Mouse (Mus musculus) megakaryocyte-erythroid progenitor cell, adult 5-6 weeks (primary cell): ENCODE measurements around the gene Prkca. TPM values are rescaled to one million over a fixed set of nuclear protein-coding genes. Genes with fewer than 3 reads are reported as not detected.

ENCODE experiments used
- ATAC-seq: replicated peaks from 2 replicates; pipeline ENCODE4 v1.8.0; 2016; ENCODE audit warnings: mild to moderate bottlenecking, inconsistent platforms; ENCODE audit not compliant: severe bottlenecking, poor library complexity, low FRiP score, low TSS enrichment
- total RNA-seq, 2 experiments: library from RNA; stranded (forward) in 1 of 2; stranded (reverse) in 1 of 2; fragments of 200-1000, 215-1000 nt in 1 of 2; fragments of >200 nt in 1 of 2; fragmentation: Nextera tagmentation in 1 of 2; gene quantifications; 2 replicates each; pipeline ENCODE4 v1.2.3; 2014 to 2017

The Prkca gene
- total RNA-seq, 2 experiments from 2014 or later, result 8.2 to 11.4 TPM

DNA sequence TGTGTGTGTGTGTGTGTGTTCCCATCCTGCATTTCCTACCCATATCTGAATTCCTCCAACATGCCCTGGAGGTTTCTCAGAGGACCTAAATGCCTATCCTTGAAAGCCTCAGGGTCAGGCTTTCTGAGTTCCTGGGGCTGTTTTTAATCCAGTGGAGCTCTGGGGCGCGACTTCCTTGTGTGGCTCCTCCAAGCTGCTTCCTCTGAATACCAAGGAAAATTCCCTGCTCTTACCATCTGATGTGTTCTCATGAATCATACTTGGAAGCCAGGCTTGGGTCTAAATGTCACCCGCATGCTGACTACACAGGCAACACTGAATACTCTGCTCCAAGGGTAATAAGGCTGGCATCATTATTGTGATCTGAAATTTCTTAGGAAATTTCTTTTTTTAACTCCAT lies 279.3 kb downstream of the Prkca start:
- no peak for ATAC-seq

DNA sequence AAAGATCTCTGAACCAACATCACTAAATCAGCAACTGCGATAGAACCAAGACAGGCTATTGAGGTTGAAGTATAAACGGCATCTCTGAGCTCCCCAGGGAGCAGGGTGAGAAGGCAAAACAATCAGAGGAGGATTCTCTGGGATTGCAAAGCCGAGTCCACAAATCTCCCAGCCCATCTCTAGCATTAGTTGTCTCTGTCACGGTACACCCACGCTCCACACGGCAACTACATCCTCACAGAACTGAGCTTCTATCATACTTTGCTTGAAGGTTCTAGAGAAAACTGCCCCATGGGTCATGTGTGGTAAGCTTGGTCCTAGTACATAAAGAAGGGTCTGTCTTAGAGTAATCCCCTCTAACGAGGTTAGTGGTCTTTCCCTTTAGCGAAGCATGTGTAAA lies 280.6 kb downstream of the Prkca start:
- ATAC-seq, result no peak

DNA sequence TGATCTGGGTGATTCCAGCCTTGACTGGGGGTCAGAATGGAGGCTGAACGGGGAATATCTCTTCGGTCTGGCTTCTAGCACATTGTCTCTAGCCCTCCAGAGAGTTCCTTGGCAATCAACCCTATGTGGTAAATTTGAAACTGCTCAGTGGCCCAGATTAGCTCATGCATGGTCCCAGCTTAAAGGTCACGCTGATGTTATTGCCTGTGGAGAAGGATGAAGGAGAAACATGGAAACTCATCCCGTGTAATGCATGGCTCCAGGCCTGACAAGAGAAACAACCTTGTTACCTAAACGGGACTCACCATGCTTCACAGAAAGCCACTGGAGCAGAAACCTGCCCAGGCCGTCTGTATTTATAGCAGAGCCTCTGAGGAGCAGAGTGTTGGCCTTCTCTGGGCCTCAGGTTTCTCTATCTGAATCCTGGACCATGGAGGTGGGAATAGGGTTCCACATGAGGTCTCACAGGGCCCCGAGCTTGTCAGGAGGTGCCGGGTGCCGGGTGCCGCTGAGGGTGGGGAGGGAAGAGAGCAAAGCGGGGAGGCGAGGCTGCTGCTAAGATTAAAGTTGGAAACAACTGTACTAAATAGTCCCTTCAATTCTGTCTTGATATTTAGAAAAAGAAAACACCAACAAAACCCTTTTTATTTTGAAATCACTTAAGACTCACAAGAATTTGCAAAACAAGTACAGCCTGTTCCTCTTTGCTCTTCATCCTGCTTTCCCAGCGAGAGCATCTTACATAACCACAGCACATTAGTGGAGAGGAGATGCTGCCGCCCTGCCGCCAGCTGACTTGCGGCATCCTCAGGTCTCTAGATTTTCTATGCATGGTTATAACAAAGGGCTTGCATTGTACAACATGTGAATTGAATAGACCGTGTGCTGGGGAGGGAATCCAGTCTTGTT lies 281.9 kb downstream of the Prkca start:
- ATAC-seq, result no peak

DNA sequence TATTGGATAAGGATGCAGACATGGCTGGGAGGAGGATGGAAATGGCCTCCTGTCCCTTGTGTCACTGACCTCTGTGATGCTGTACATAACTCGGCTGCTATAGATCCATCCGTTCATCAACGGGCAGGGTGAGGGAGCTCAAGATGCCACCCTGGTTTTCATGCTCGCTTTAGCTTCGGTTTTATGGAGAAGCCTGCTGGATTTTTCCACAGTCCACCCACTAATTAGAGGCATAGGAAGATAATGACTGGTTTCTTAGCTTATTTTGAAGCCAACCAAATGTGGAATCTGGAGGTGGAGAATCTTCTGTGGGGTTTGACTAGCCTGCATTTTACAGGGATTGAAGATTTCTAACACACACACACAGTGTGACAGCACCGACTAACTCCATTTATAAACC lies 286.6 kb downstream of the Prkca start:
- ATAC-seq, result no peak

DNA sequence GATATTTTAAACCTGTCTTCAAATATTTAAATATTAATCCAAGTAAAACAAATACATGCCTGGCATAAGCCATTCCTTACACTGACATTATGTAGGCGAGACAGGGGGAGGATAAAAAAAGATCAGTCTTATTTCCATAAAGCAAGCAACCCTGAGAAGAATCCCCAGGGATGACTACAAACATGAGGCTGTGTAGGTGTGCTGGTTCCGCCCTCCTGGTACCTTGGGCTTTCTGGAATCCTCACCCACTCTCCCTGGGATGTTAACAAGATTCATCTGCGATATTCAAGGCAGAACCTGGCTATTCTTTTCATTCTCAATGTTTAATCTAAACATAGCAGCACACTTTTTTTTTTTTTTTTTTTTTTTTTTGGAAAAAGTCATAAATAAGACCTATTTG lies 289.1 kb downstream of the Prkca start:
- ATAC-seq, result no peak

DNA sequence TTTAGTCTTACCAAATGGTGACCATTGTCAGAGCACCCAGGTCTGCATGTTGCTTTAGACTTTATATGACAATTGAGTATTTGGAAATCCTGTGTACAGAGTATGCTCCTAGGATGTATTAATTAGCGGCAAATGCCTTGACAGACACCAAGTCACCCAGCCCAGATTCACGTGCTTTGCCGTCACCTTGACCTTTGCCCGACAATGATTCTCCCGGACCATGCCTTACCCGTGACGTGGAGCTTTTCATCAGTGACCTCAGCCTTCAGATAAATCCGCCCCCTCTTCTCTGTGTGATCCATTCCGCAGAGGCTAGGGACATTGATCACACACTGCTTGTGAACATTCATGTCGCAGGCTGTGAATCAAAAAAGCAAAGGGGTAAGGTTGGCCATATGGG lies 290.0 kb downstream of the Prkca start:
- no peak for ATAC-seq

DNA sequence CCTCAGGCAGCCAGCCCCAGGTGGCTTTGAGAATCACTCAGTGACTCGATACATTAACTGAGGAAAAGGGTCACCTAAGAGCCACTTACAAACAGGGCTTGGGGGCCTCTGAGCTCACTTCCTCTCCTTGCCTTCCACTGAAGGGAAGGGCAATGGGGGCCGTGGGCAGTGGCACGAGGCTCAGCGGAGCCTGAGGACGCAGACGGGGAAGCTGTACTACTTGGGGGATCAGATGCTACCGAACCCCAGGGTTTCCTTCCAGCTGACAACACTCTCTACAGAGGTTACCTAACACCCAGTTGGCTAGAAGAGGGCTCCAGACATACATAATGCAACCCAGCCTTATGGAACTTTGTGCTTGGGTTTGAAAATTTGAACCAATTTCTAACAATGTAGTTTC lies 302.1 kb downstream of the Prkca start:
- ATAC-seq, result no peak

DNA sequence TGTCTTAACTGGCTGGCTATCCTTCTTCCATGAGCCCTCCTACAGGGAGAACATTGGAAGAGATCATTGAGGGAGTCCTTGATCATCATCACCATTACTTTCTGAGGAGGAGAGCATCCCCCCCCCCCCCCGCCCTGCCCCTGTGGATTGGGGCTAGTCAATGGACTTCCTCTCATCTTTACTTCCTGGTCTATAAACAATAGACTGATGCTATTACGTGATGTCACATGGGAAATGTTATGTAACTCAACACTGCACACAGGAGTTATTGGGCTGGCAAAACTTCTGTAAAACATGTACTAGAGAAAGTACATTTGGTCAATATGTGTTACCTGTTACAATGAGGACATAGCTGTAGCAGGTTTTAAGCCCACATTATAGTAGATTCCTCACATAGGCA lies 302.9 kb downstream of the Prkca start:
- no peak for ATAC-seq

DNA sequence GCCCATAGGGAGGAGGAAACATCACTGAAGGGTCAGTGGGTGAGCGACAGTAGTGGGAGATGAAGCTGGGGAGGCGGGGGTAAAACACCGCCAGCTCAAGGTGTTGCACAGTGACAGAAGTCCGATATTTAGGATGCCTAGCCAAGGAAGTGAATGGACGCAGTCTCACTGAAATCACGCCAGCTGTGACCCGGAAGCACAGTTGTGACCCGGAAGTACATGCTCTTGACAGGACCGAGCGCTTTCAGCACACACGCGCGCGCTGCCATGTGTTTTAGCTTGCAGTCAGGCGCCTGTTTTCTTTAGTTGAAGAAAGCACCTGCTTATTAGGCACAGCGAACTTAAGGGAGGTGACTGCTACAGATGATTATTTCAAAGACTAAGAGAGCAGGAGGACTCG lies 304.0 kb downstream of the Prkca start:
- no peak for ATAC-seq

DNA sequence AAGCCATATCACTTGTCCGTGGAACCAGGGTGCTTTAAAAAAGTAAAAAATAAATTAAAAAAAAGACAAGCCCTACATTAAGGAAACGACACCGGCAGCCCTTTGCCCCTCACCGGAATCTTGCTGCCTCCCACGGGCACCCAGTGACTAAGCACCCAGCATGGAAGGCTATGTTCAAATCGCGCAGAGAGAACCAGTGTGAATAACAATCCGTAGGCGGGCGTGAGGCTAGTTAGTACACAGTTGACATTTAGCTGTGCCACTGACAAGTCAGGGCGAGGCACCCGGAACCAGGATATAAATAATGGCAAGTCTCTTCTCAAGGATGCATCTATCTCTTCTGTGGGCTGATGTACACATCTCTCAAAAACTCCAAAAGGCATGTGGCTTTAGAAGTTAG lies 304.7 kb downstream of the Prkca start:
- no peak for ATAC-seq

DNA sequence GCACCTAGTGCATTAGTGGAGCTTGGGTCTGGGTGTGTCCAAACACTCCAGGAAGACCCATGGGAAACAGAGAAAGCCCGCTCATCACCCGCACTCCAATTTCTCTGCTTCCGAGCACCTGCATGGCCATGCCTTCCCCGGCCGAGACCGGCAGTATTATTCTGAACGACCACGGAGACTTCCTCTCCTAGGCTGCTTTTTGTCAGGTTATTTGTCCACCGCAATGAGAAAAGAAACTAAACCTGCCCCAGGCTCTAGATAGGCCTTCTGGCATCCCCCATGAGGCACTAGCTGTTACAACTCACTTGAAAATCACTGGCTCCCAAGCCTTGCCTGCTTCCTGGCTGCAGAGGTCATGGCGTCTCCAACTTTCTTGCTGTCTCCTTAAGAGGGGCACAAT lies 307.4 kb downstream of the Prkca start:
- ATAC-seq, result no peak

DNA sequence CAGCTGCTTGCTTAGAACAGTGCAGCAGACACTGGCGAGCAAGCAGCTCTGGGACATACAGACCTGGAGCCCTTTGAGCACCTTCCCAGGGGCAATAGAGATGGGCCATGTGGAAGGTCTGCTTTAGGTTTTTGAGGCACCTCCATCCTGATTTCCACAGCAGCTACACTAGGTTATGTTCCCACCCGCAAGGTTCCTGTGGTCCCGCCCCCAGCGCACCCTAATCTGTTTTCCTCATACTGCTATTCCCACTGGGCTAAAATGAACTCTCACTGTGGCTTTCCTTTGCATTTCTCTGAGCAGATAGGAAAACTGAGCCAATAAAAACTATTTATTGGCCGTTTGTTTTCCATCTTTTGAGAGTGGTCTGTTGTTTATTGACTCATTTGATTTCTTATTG lies 308.0 kb downstream of the Prkca start:
- ATAC-seq, result no peak

DNA sequence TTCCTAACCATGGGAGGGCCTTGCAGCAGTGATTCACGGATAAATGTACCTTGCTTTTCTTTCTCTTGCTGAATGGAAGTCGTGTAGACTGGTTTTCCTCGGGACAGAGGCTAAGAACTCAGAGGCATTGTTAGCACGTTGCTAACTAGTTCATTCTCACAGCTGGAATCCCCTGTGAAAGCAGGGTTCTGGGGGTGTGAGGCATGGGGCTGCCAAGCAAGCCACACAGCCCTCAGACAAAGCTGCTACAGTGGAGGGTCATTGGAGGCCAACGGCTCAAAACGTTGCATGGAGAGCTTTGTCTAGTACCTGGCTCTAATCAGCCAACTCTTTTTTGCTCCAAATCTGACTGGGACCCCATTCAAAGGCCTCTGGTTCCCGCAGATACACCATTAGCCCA lies 309.4 kb downstream of the Prkca start:
- ATAC-seq, result no peak

DNA sequence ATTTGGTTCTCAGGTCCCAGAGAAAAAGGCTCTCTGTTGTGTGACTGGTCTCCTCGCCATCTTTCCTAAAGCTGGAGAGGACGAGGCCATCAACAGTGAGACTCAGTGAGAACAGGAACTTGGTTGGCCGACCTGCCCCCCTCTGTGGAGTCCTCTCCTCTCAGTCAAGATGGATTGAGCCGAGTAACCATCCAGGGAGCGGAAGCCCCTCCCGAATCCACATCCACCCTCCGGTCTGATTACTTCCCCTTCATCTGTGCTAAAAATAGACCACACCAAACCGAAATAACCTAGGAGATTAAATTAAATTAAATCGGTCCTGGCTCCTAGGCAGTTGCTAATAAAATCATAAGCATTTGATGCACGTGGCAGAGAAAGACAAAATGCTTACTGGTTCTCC lies 311.2 kb downstream of the Prkca start:
- no peak for ATAC-seq

DNA sequence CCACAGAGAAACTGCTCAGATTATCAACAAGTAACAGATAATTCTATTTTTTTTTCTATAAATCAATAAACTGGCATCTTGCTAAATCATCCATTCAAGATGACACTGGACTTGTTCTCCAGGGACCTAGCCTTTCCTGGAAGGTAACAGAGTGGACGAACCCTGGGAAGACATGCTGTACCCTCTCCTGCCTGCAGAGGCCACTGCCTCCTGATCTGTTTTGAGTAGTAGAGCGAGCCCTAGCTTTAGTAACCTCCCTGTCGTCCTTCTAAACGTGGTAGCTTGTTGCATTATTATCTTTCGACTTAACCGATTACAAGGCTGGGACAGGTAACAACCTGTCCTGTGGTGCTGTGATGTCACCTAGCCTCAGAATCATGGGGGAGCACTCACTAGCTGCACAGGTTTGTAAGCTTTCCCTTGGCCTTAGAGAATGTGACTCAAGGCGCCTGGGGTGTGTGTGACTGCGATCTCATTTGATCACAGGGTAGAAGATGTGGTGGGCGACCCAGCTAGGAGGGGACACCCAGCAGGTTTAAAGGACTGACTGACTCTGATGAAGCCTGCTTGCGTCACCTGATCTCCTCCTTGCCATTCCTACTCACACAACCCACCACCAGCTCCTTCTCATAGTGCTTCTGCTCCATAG lies 312.6 kb downstream of the Prkca start:
- peak; percentile 90 for ATAC-seq

DNA sequence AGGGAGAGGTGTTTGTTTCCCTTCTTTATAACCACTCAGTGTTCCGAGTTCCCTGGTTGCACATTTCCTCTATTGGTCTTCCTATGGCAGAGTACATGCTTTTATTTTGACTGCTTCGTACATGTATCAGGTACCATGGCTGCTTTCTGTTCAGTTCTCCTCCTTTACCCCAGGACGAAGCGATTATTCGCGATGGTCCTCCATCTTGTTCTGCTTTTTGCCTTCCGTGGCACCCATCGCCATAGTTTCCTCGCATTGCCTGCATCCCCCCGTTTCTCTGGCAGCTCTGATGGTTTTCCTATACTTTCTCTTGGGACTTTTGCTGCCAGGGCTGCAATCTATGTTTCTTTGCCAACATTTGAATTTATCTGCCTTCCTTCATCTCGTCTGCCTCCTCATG lies 314.4 kb downstream of the Prkca start:
- no peak for ATAC-seq

DNA sequence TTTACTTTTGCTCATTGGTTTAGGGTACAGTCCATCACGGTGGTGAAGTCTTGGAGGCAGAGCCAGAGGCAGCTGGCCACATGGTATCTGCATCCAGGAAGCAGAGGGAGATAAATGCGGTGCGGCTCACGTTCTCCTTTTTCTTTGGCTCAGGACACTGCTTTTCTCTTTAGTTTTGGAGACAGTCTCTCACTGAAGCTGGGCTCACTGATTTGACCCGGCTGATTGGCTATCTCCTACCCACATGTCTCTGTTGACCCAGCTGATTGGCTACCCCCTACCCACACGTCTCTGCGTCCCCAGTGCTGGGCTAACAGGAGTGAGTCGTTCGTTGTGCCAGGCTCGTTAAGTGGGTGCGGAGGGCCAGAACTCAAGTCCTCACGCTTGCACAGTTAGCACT lies 315.3 kb downstream of the Prkca start:
- no peak for ATAC-seq

DNA sequence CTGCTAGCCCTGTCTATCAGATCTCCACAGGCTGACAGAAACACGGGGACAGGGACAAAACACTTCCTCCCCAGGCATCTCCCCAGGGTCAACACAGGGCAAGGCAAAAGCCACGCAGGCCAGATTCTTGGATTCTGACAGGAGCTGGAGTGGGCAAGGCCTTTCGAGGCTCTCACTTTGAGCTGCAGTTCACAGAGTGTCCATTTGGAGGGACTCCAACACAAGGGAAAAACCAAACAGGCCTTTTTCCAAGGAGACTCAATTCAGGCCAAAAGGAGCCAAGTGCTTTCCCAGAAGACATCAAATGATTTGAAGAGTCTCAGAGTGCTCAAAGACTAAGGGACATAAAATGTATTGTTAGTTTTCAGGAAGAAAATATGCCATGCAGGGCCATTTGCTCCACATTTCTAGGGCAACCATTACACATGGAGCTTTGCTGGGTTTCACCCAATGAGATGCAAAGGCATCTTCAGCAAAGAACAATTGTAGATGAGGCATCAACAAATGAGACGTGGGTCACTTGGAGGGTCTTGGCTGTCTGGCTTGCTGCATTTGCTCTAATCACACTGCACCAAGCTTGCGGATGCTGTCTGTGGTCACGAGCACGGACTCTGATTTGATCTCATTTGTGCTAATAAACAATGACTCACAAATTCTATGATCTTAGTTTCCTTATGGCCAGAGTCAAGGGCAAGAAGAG lies 317.9 kb downstream of the Prkca start:
- no peak for ATAC-seq

DNA sequence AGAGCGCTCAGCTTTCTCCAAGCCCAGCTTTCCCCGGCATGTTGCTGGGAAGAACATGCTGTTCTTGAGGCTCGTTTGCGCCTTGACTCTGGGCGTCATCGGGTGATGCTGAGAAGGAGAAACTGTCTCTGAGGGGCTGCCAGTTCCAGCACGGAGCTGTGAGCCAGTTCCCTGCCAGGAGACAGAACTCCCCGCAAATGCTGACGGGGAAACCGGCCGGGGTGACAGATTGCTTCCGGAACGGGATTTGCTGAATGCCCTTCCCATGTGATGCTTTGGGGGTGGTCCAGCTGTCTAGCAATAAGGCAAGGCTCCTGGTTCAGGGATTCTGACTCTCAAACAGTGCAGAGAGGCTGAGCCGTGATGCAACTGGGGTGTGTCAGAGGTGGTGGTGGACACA lies 320.5 kb downstream of the Prkca start:
- no peak for ATAC-seq

DNA sequence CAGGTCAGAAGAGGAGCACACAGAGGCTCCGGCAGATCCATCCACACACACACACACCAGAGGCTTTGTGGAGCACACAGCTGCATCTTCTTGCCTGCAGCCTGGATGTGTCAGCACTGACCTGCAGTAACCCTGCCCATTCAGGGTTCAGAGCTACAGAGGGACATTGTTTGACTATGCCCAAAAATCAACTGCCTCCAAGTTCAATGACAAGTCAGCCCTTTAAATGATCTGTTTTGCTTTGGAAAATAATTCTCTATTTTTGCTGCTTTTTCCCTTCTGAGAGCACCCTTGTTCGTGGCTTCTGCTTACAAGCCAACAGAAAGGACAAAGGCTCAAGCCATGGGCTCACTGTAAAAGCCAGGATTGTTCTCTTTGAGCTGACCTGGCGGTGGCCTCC lies 322.8 kb downstream of the Prkca start:
- no peak for ATAC-seq

DNA sequence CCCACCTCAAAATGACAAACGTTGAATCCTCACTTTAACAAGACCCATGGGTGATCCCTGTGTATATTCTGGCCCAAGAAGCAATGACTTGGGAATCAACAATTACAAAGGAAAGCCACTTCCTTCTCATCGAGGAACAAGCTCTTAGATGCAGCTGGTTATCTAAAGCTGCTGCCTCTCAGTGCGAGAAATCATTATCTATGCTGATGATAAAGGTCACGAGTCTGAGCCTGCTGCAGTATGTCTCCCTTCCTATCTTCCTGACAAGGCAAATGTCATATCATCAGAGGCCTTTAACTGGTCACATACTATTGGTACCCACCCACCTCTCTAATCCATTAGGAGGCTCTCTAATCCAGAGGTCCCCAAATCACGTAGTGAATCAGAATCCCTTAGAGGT lies 328.4 kb downstream of the Prkca start:
- no peak for ATAC-seq
